Mouse (Mus musculus): ENCODE data around the gene Cnbd2. TPM values are rescaled to one million over a fixed set of nuclear protein-coding genes. Genes with fewer than 3 reads are reported as not detected.

Gene Cnbd2
- polyA plus RNA-seq, 1 experiment from 2014 or later: 4.9 TPM

- Histone ChIP-seq H3K27ac (ENCODE audit: low read depth, low read length) (peak overlapping the region; percentile 86), H3K4me1 (ENCODE audit: control insufficient read depth, insufficient read depth, low read length) (no peaks in the 10 kb centered on the region), H3K36me3 (ENCODE audit: control insufficient read depth, insufficient read depth, low read length) (no peaks in the 10 kb centered on the region), H3K4me2 (ENCODE audit: low read length) (peak overlapping the region; percentile 86), H3K4me3 (ENCODE audit: low read depth, low read length) (peak overlapping the region; percentile 70), H3K9ac (ENCODE audit: low read length) (peak overlapping the region; percentile 84), H3K9me3 (replicated peaks; ENCODE audit: control insufficient read depth, low read length) (no peaks in the 10 kb centered on the region), H3K27me3 (replicated peaks; ENCODE audit: control insufficient read depth, insufficient read depth, low read length) (peaks cover 16% of the 10 kb centered on the region)
- 1% methylated on average over 36 of the region's 36 CpGs for WGBS
- peak; percentile 59 for DNase-seq (ENCODE audit: low spot score)
- peak; percentile 78 for ATAC-seq
Measured at GRCm38 (mm10) chr2:156421381-156422110, 109.4 kb downstream of the Cnbd2 start.

- Histone ChIP-seq H3K4me1 (ENCODE audit: control insufficient read depth, insufficient read depth, low read length) (no peaks in the 10 kb centered on the region), H3K4me3 (ENCODE audit: low read depth, low read length) (peak overlapping the region; percentile 70), H3K36me3 (ENCODE audit: control insufficient read depth, insufficient read depth, low read length) (no peaks in the 10 kb centered on the region), H3K9me3 (replicated peaks; ENCODE audit: control insufficient read depth, low read length) (no peaks in the 10 kb centered on the region), H3K27ac (ENCODE audit: low read depth, low read length) (0 out of 2 replicates have a peak overlapping the region, but pooled peaks have one; percentile 6), H3K9ac (ENCODE audit: low read length) (peak overlapping the region; percentile 51), H3K4me2 (ENCODE audit: low read length) (peak overlapping the region; percentile 86), H3K27me3 (replicated peaks; ENCODE audit: control insufficient read depth, insufficient read depth, low read length) (peaks cover 11% of the 10 kb centered on the region)
- 10% methylated on average over 8 of the region's 8 CpGs for WGBS
- DNase-seq (ENCODE audit: low spot score): no peak
- ATAC-seq: no peak
Measured at GRCm38 (mm10) chr2:156422631-156423030, 110.5 kb downstream of the Cnbd2 start.

GRCm38 (mm10) chr2:156423672-156424071 lies 111.6 kb downstream of the Cnbd2 start:
- H3K4me2 ChIP-seq (ENCODE audit: low read length): no peak overlapping the region
- no peak for DNase-seq (ENCODE audit: low spot score)
- no peaks in the 10 kb centered on the region for H3K4me1 ChIP-seq (ENCODE audit: control insufficient read depth, insufficient read depth, low read length)
- no peak for ATAC-seq
- WGBS: 83% methylated on average over 4 of the region's 4 CpGs
- H3K36me3 ChIP-seq (ENCODE audit: control insufficient read depth, insufficient read depth, low read length): no peaks in the 10 kb centered on the region
- H3K27ac ChIP-seq (ENCODE audit: low read depth, low read length): no peak overlapping the region
- peaks cover 11% of the 10 kb centered on the region for H3K27me3 ChIP-seq (replicated peaks; ENCODE audit: control insufficient read depth, insufficient read depth, low read length)
- H3K9ac ChIP-seq (ENCODE audit: low read length): no peak overlapping the region
- H3K9me3 ChIP-seq (replicated peaks; ENCODE audit: control insufficient read depth, low read length): no peaks in the 10 kb centered on the region
- no peak overlapping the region for H3K4me3 ChIP-seq (ENCODE audit: low read depth, low read length)

Small RNA genes within 50 kb of the gene (microRNA-seq; reads per million reads assigned to microRNA genes)
- not detected for gene Gm22758
- gene Gm22759: not detected

Other genes starting within 250 kb of the Cnbd2 start
- gene Spag4, start 247.1 kb upstream of the Cnbd2 start, polyA plus RNA-seq (2014; fragmentation: Nextera tagmentation; extraction: Ambion mirVana): 4.6 and 5.1 TPM in 2 replicates
- 18.5 and 24.9 TPM in 2 replicates for gene Cpne1, start 200.3 kb upstream of the Cnbd2 start, polyA plus RNA-seq (2014; fragmentation: Nextera tagmentation; extraction: Ambion mirVana)
- gene Rbm12, start 200.3 kb upstream of the Cnbd2 start, polyA plus RNA-seq (2014; fragmentation: Nextera tagmentation; extraction: Ambion mirVana): 30.1 and 33.4 TPM in 2 replicates
- 10.5 and 16.2 TPM in 2 replicates for gene Gm28036, start 185.2 kb upstream of the Cnbd2 start, polyA plus RNA-seq (2014; fragmentation: Nextera tagmentation; extraction: Ambion mirVana)
- gene Romo1, start 168.3 kb upstream of the Cnbd2 start, polyA plus RNA-seq (2014; fragmentation: Nextera tagmentation; extraction: Ambion mirVana): 409 and 502 TPM in 2 replicates
- 38.0 and 40.4 TPM in 2 replicates for gene Nfs1, start 168.1 kb upstream of the Cnbd2 start, polyA plus RNA-seq (2014; fragmentation: Nextera tagmentation; extraction: Ambion mirVana)
- 502 and 507 TPM in 2 replicates for gene Rbm39, start 132.1 kb upstream of the Cnbd2 start, polyA plus RNA-seq (2014; fragmentation: Nextera tagmentation; extraction: Ambion mirVana)
- 121 and 143 TPM in 2 replicates for gene Phf20, start 115.8 kb upstream of the Cnbd2 start, polyA plus RNA-seq (2014; fragmentation: Nextera tagmentation; extraction: Ambion mirVana)
- 67.2 and 67.3 TPM in 2 replicates for gene Scand1, start 405 bp downstream of the Cnbd2 start, polyA plus RNA-seq (2014; fragmentation: Nextera tagmentation; extraction: Ambion mirVana)
- 9.6 and 11.2 TPM in 2 replicates for gene Epb41l1, start 108.6 kb downstream of the Cnbd2 start, polyA plus RNA-seq (2014; fragmentation: Nextera tagmentation; extraction: Ambion mirVana)
- gene Aar2, start 235.3 kb downstream of the Cnbd2 start, polyA plus RNA-seq (2014; fragmentation: Nextera tagmentation; extraction: Ambion mirVana): 51.1 and 51.3 TPM in 2 replicates